Mouse (Mus musculus): ENCODE results near the gene Cdk2. TPM values are rescaled to one million over a fixed set of nuclear protein-coding genes. Genes with fewer than 3 reads are reported as not detected.

Cdk2 gene
- total and polyA plus RNA-seq, 3 experiments, result 40.5 to 72.4 TPM; not detected in 1

DNA sequence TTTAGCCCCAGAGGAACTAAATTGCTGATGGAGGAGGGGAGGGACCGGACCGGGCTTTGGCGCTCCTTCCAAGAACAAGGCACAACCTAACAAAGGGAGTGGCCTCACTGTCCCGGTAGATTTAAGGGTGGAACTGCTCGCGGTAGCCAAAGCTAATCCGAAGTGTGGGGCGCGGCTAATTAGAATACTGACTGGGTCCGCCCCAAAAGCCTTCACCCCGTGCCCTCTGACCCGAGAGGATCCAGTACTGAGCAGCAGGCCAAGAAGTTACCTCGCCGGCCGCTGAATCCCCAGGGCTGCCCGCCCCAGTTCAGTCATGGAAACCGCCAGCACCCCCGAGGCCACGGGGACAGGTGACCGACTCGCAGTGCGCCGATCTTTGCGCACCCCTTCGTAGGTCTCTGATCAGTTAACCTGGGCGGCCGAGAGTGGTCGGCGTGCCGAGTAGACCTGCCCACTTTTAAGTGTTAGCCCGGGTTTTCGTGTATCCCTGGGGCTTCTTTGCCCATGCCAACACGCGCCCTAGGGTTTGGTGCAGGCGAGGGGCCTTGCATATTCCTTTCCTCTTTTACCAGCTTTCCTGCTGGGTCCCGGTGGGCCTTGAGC, 42.9 kb upstream of the Cdk2 start, which contains the start of gene Pym1 (continued):
- TF ChIP-seq POLR2AphosphoS2 (IDR thresholded peaks at IDR 0.05; ENCODE audit: low read length) (peak; percentile 69; the same call in 1 of the 2 replicates), MAX (IDR thresholded peaks at IDR 0.05; ENCODE audit: low read length) (0 out of 2 replicates have a peak, but pooled peaks have one; percentile 15), USF2 (IDR thresholded peaks at IDR 0.05; ENCODE audit: borderline replicate concordance in 1 of 2, insufficient read depth in 1 of 2, low read depth in 1 of 2, low read length in 2 of 2) (no peak), MAZ (IDR thresholded peaks at IDR 0.05; ENCODE audit: low read depth, low read length) (0 out of 2 replicates have a peak, but pooled peaks have one; percentile 3), TBP (IDR thresholded peaks at IDR 0.05; ENCODE audit: low read depth, low read length) (peak; percentile 81), ELF1 (IDR thresholded peaks at IDR 0.05; ENCODE audit: low read depth, low read length) (no peak), RCOR1 (IDR thresholded peaks at IDR 0.05; ENCODE audit: low read depth, low read length) (no peak), ETS1 (IDR thresholded peaks at IDR 0.05; ENCODE audit: low read depth, low read length) (no peak)

DNA sequence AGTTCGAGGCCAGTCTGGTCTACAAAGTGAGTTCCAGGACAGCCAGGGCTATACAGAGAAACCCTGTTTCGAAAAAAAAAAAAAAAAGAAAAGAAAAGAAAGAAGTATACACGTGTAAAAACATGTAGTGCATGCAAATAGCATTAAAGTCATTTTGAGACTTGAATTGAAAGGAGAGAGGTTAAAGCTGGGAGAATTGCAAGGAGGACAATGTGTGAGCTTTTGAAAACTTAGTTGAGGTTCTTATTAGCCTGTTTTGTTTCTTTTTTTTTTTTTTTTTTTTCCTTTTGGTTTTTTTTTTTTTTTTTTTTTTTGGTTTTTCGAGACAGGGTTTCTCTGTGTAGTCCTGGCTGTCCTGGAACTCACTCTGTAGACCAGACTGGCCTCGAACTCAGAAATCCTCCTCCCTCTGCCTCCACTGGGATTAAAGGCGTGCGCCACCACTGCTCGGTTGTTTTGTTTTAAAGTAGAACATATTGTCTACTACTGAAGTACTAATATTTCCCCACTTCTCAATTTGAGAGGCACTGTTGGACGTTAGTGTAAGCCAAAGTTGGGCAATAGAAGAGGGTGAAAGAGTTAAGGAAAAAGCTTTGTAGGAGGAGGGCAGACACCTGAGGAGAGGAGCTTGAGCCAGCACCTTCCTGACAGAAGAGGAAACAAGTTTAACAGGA, 42.3 kb upstream of the Cdk2 start:
- no peaks in the 10 kb centered on the region for H3K9me3 ChIP-seq (replicated peaks; ENCODE audit: insufficient read depth, low read length)
- H3K4me1 ChIP-seq (ENCODE audit: control insufficient read depth in 1 of 2, insufficient read depth in 2 of 2, low read length in 2 of 2), result peaks cover 2 to 27% of the 10 kb centered on the region in 2 experiments
- no peak for DNase-seq (ENCODE audit: low read depth, low spot score)
- H3K79me2 ChIP-seq (ENCODE audit: control insufficient read depth, insufficient read depth, low read length, poor library complexity), result peaks cover 37% of the 10 kb centered on the region
- TF ChIP-seq CTCF (IDR thresholded peaks at IDR 0.05 in 2 of 3, conservative IDR thresholded peaks at IDR 0.05 in 1 of 3; ENCODE audit: control insufficient read depth in 1 of 3, insufficient read depth in 1 of 3, low read depth in 2 of 3, low read length in 3 of 3, poor library complexity in 1 of 3, severe bottlenecking in 1 of 3) (no peak), SIN3A (IDR thresholded peaks at IDR 0.05; ENCODE audit: low read length) (0 out of 2 replicates have a peak, but pooled peaks have one; percentile 15), MYC (IDR thresholded peaks at IDR 0.05; ENCODE audit: low read depth, low read length) (0 out of 2 replicates have a peak, but pooled peaks have one; percentile 20), TCF12 (IDR thresholded peaks at IDR 0.05; ENCODE audit: low read depth, low read length) (no peak), ZC3H11A (IDR thresholded peaks at IDR 0.05; ENCODE audit: low read depth, low read length) (no peak), E2F4 (IDR thresholded peaks at IDR 0.05; ENCODE audit: borderline replicate concordance, low read depth, low read length) (no peak), ZNF384 (IDR thresholded peaks at IDR 0.05; ENCODE audit: low read depth, low read length) (peak; percentile 67)
- H3K4me3 ChIP-seq (ENCODE audit: control insufficient read depth in 1 of 2, insufficient read depth in 1 of 2, low read depth in 2 of 2, low read length in 2 of 2), result peak overlapping the region; percentile 96 to 97
- peak overlapping the region; percentile 97 for H3K9ac ChIP-seq (ENCODE audit: control insufficient read depth, low read depth, low read length, poor library complexity, severe bottlenecking)
- peak overlapping the region; percentile 98 for H3K27ac ChIP-seq (ENCODE audit: control insufficient read depth, low read depth, low read length)
- H3K36me3 ChIP-seq (ENCODE audit: control insufficient read depth in 1 of 2, insufficient read depth in 2 of 2, low read length in 2 of 2), result peaks cover 0 to 26% of the 10 kb centered on the region in 2 experiments; a peak in 2 of 4 replicates
- no peaks in the 10 kb centered on the region for H3K27me3 ChIP-seq (ENCODE audit: control insufficient read depth in 1 of 2, insufficient read depth in 2 of 2, low read length in 2 of 2)
